Mouse (Mus musculus): ENCODE data around the gene Ndufs3. TPM values are rescaled to one million over a fixed set of nuclear protein-coding genes. Genes with fewer than 3 reads are reported as not detected.

Ndufs3 gene
- total and polyA plus RNA-seq, 3 experiments, result 134 to 193 TPM; not detected in 1

GRCm38 (mm10) chr2:90953461-90953860 lies 48.8 kb upstream of the Ndufs3 start:
- H3K9me3 ChIP-seq (replicated peaks; ENCODE audit: insufficient read depth, low read length), result no peaks in the 10 kb centered on the region

DNA sequence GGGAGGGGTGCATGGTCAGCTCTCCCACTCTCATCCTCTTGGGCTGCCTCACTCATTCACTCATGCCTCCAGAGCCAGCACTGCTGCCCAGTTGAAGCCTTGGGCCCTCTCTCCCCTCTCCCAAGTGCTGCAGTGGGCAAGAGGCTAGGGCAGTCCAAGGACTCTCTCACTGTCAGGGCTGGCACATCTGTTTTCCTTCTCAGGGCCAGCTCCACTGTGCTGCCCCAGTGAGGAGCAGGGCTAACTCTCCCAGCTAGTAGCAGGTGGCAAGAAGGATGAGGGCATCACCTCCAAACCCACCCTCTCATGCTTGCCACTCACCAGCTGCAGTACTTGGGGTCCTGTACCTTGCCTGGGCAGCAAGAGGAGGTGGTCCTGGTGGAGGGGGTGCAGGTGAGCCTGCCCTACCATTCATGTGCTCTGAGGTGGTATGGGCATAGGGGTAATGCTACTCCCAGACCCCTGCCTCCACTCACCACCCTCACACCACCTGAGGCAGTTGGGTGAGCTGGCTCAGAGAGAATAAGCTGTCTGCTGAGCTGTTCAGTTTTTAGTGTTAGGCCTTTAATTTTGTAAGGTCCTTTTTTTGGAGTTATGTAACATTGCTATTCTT lies 46.1 kb upstream of the Ndufs3 start:
- H3K27ac ChIP-seq (ENCODE audit: control insufficient read depth, low read depth, low read length), result peak overlapping the region; percentile 6; the same call in 1 of the 2 replicates
- H3K79me2 ChIP-seq (ENCODE audit: control insufficient read depth, insufficient read depth, low read length, poor library complexity), result peaks cover 77% of the 10 kb centered on the region
- H3K9ac ChIP-seq (ENCODE audit: control insufficient read depth, low read depth, low read length, poor library complexity, severe bottlenecking), result no peak overlapping the region
- H3K27me3 ChIP-seq (ENCODE audit: control insufficient read depth in 1 of 2, insufficient read depth in 2 of 2, low read length in 2 of 2), result no peaks in the 10 kb centered on the region
- DNase-seq (ENCODE audit: low read depth, low spot score), result no peak
- peaks cover 18 to 41% of the 10 kb centered on the region in 2 experiments for H3K4me1 ChIP-seq (ENCODE audit: control insufficient read depth in 1 of 2, insufficient read depth in 2 of 2, low read length in 2 of 2)
- no peaks in the 10 kb centered on the region for H3K9me3 ChIP-seq (replicated peaks; ENCODE audit: insufficient read depth, low read length)
- peaks cover 18 to 50% of the 10 kb centered on the region in 2 experiments for H3K36me3 ChIP-seq (ENCODE audit: control insufficient read depth in 1 of 2, insufficient read depth in 2 of 2, low read length in 2 of 2)
- H3K4me3 ChIP-seq (ENCODE audit: control insufficient read depth in 1 of 2, insufficient read depth in 1 of 2, low read depth in 2 of 2, low read length in 2 of 2), result no peak overlapping the region
- TF ChIP-seq ZMIZ1 (IDR thresholded peaks at IDR 0.05; ENCODE audit: low read depth, low read length) (no peak), TAL1 (IDR thresholded peaks at IDR 0.05; ENCODE audit: low read length) (no peak), E2F4 (IDR thresholded peaks at IDR 0.05; ENCODE audit: borderline replicate concordance, low read depth, low read length) (no peak), NRF1 (IDR thresholded peaks at IDR 0.05; ENCODE audit: insufficient read depth, low read depth, low read length, poor library complexity, severe bottlenecking) (no peak), TBP (IDR thresholded peaks at IDR 0.05; ENCODE audit: low read depth, low read length) (no peak), SIN3A (IDR thresholded peaks at IDR 0.05; ENCODE audit: low read length) (no peak), MAX (IDR thresholded peaks at IDR 0.05; ENCODE audit: low read length) (no peak), POLR2AphosphoS5 (IDR thresholded peaks at IDR 0.05; ENCODE audit: borderline replicate concordance, low read depth, low read length) (no peak), UBTF (IDR thresholded peaks at IDR 0.05; ENCODE audit: borderline replicate concordance, insufficient read depth, low read depth, low read length) (no peak), RCOR1 (IDR thresholded peaks at IDR 0.05; ENCODE audit: low read depth, low read length) (no peak), MAFK (IDR thresholded peaks at IDR 0.05; ENCODE audit: borderline replicate concordance, low read depth, low read length) (no peak)

More at GRCm38 (mm10) chr2:90953461-90953860, 48.8 kb upstream of the Ndufs3 start:
- DNase-seq (ENCODE audit: low read depth, low spot score), result no peak
- Histone ChIP-seq H3K4me3 (ENCODE audit: control insufficient read depth in 1 of 2, insufficient read depth in 1 of 2, low read depth in 2 of 2, low read length in 2 of 2) (no peak overlapping the region), H3K27me3 (ENCODE audit: control insufficient read depth in 1 of 2, insufficient read depth in 2 of 2, low read length in 2 of 2) (no peaks in the 10 kb centered on the region), H3K27ac (ENCODE audit: control insufficient read depth, low read depth, low read length) (no peak overlapping the region), H3K79me2 (ENCODE audit: control insufficient read depth, insufficient read depth, low read length, poor library complexity) (peaks cover 70% of the 10 kb centered on the region), H3K9ac (ENCODE audit: control insufficient read depth, low read depth, low read length, poor library complexity, severe bottlenecking) (no peak overlapping the region), H3K36me3 (ENCODE audit: control insufficient read depth in 1 of 2, insufficient read depth in 2 of 2, low read length in 2 of 2) (peaks cover 21 to 51% of the 10 kb centered on the region in 2 experiments), H3K4me1 (ENCODE audit: control insufficient read depth in 1 of 2, insufficient read depth in 2 of 2, low read length in 2 of 2) (peaks cover 19 to 38% of the 10 kb centered on the region in 2 experiments)
- TF ChIP-seq ZNF384 (IDR thresholded peaks at IDR 0.05; ENCODE audit: low read depth, low read length), result no peak; the same call in 1 of the 2 replicates
- no peak for TF ChIP-seq TBP (IDR thresholded peaks at IDR 0.05; ENCODE audit: low read depth, low read length)
- TF ChIP-seq MEF2A (IDR thresholded peaks at IDR 0.05; ENCODE audit: extremely low read depth, insufficient replicate concordance, low read depth, low read length, poor library complexity, severe bottlenecking), result no peak
- TF ChIP-seq KAT2A (conservative IDR thresholded peaks at IDR 0.05; ENCODE audit: low read depth, low read length), result no peak
- no peak for TF ChIP-seq ZKSCAN1 (IDR thresholded peaks at IDR 0.05; ENCODE audit: low read depth, low read length)
- TF ChIP-seq TCF12 (IDR thresholded peaks at IDR 0.05; ENCODE audit: low read depth, low read length), result no peak
- TF ChIP-seq HCFC1 (IDR thresholded peaks at IDR 0.05; ENCODE audit: low read depth, low read length), result no peak
- TF ChIP-seq EP300 (IDR thresholded peaks at IDR 0.05; ENCODE audit: low read depth in 1 of 2, low read length in 2 of 2), result no peak
- TF ChIP-seq ETS1 (IDR thresholded peaks at IDR 0.05; ENCODE audit: low read depth, low read length), result no peak
- no peak for TF ChIP-seq MYC (IDR thresholded peaks at IDR 0.05; ENCODE audit: low read depth, low read length)
- no peak for TF ChIP-seq MAZ (IDR thresholded peaks at IDR 0.05; ENCODE audit: low read depth, low read length)
- no peak for TF ChIP-seq RCOR1 (IDR thresholded peaks at IDR 0.05; ENCODE audit: low read depth, low read length)
- no peak for TF ChIP-seq USF1 (IDR thresholded peaks at IDR 0.05; ENCODE audit: low read depth, low read length)
- TF ChIP-seq MAFK (IDR thresholded peaks at IDR 0.05; ENCODE audit: borderline replicate concordance, low read depth, low read length), result no peak
- TF ChIP-seq CTCF (IDR thresholded peaks at IDR 0.05 in 2 of 3, conservative IDR thresholded peaks at IDR 0.05 in 1 of 3; ENCODE audit: control insufficient read depth in 1 of 3, insufficient read depth in 1 of 3, low read depth in 2 of 3, low read length in 3 of 3, poor library complexity in 1 of 3, severe bottlenecking in 1 of 3), result no peak
- TF ChIP-seq NELFE (IDR thresholded peaks at IDR 0.05; ENCODE audit: low read depth, low read length), result no peak
